Mouse (Mus musculus) right cerebral cortex, postnatal 25 days (tissue): ENCODE measurements around the gene Rpl37a.
A peak's percentile ranks its signal among the peaks of the same experiment; 100 is the strongest.

Experiments
- DNase-seq: peaks from one replicate; pipeline ENCODE4 v3.0.0; 2022

Gene Rpl37a

DNA sequence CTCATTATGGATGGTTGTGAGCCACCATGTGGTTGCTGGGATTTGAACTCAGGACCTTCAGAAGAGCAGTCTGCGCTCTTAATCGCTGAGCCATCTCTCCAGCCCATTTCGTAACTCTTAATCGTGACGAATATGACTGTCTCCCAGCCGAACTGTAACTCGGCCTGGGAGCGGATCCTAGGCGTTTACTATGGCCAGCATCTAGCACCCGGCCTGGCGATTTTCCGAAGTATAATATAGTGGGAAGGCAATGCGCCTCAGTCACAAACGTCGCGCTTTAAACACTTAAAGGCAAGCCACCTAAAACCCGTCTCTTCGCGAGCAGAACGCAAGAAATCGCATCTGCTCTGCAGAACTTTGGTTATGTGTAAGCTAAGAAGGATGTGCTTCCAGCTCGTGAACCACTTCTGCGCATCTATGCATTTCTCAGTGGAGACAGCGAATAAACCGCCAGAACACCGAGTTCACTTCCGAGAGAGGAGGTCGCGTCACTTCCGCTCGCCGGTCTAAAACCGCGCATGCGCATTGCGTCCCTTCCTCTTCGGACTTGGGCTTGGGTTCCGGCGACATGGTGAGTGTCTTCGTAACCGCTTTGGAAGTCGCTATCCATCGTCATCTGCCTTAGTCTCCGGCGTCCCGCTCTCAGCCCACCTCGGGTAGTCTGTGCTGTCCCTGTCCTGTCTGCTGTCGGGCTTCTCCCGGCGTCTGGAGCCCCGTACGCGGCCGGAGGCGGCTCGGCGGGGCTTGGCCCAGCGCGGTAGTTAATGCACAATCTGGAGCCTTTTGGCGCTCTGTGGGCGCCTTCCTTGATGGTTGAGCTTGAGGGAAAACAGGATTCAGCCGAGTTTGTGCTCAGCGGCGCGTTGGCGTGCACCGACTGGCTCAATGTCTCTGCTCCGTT is at the start of gene Rpl37a:
Gene Rpl37a, plus strand, starts transcription at position 538 of the 901 bp plus-strand sequence.
- DNase-seq: peak; percentile 96

DNA sequence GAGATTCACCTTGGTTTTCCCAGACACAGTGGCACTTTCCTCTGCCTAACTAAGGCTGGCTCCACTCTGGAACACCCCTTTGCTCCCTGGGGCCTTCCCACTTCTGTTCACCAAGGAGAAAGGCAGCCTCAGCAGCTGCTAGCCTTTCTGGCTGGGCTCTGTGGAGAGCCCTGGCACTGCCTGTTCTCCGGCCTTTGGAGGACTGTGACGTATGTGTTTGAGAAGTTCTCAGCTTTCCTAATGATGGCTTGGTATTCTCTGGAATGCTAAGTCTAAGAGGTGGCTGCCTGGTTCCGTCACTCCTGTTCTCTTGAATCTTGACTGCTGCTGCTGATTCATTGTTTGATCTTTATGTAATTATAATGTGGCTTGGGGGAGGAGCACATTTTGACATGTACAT is 38.0 kb upstream of the Rpl37a start:
- DNase-seq: no peak

DNA sequence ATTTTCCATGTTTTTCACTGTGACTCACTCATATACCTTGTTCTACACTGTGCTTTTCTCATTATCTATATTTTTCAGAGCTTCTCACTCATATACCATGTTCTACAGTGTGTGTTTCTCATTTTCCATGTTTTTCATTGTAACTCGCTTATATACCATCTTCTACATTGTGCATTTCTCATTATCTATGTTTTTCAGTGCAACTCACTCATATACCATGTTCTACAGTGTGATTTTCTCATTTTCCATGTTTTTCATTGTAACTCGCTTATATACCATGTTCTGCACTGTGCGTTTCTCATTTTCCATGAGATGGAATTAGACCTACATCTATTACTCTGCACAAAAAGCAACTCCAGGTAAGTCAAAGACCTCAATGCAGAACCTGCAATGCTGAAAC is 14.8 kb upstream of the Rpl37a start:
- DNase-seq: no peak

DNA sequence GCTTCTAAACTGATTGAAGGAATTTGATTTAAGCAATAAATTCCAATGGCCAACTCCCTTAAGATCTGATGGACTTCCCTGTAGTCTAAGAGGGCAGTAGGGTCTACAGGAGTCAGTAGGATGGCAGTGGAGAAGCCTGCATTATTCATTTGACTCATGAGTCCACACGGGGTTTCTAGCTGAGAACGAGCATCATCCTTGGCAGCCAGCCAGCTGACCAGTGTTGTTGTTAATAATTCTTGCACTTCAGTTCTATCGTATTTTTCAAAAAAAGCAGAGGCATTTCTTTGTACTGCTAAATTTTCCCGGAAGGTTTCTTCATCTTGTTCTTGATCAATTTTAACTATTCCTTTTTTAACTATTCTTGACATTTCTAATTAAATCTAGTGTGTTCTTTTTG is 12.4 kb upstream of the Rpl37a start:
- DNase-seq: no peak

DNA sequence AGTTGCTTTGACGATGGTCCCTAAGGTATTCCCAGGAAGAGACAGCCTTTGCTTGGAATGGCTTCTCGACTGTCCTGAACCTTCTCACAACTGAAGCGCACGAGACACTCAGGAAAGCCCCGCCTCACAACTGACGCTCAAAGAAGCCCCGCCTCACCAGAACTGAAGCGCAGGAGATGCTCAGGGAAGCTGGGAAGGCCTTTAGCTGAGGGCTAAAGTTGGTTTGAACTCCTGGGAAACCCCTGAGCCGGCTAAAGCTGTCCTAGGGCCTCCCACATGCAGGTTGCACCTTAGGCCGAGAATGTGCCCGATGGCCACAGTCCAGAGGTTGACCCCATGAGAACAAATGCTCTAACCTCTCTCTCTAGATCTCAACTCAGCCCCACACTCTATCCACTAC is 10.6 kb upstream of the Rpl37a start, which contains the start of gene Ankar:
Gene Ankar, minus strand, starts transcription at position 101 of the 400 bp plus-strand sequence.
- DNase-seq: no peak

DNA sequence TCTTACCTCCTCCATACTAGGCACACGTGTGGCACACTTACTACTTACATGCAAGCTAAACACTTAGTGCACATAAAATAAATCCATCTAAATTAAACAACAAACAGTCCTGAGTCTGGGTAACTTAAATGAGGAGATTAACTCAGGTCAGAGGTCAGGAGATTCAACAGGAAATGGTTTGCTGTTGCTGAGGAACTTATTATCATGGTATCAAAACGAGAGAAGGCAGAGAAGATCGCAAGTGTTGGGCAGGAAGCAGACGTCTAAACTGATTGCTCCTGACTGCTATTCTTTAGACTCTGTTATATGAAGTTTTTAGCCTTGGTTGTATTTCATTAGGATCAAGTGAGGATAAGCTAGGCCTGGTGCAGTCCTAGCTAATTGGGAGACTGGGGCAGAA is 3.6 kb upstream of the Rpl37a start:
- DNase-seq: no peak

DNA sequence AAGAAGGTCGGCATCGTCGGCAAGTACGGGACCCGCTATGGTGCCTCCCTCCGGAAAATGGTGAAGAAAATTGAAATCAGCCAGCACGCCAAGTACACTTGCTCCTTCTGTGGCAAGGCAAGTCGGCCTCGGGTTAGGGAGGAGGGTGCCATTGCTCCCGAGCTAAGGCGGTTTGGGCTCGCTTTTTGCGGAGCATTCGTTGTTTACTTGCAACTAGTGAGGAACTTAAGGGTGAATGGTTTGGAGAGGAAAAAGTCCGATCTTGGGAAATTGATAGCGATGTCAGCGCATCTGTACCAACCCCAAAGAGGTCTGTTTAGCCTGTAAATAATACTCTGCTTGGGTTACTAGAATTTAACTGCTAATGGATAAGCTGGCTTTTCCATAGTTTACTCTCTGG is 594 bp downstream of the Rpl37a start:
- no peak for DNase-seq

DNA sequence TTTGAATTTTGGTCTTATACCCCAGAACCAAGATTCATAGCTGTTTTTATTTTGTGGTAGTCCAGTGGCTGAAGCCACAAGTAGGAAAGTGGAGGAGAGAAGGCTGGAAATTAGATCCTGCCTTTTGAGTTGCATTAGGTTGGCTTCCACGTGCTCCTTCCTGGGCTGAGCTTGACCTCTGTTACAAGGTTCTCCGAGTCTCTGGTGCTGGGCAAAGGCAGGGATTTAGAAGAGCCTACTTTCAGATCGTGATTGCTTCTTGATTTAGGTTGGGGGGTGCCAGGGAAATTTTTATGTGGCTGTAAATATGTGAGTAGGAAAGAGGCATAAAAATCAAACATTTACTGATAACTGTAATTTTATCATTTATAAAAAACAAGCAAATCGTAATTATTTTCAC is 3.5 kb downstream of the Rpl37a start:
- no peak for DNase-seq

DNA sequence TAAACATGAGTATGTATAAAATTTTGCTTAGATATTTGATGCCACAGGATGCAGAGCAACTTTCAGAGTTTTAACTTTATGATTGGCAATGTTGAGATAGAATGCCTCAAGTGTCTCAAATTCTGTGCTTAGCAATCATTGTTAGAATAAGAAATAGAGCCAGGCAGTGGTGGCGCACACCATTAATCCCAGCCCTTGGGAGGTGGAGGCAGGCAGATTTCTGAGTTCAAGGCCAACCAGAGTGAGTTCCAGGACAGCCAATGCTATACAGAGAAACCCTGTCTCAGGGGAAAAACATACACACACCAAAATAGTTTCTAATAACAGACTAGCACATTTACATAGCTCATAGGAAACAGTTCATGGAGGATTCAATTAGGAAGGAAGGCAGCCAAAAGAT is 4.0 kb downstream of the Rpl37a start:
- DNase-seq: no peak

DNA sequence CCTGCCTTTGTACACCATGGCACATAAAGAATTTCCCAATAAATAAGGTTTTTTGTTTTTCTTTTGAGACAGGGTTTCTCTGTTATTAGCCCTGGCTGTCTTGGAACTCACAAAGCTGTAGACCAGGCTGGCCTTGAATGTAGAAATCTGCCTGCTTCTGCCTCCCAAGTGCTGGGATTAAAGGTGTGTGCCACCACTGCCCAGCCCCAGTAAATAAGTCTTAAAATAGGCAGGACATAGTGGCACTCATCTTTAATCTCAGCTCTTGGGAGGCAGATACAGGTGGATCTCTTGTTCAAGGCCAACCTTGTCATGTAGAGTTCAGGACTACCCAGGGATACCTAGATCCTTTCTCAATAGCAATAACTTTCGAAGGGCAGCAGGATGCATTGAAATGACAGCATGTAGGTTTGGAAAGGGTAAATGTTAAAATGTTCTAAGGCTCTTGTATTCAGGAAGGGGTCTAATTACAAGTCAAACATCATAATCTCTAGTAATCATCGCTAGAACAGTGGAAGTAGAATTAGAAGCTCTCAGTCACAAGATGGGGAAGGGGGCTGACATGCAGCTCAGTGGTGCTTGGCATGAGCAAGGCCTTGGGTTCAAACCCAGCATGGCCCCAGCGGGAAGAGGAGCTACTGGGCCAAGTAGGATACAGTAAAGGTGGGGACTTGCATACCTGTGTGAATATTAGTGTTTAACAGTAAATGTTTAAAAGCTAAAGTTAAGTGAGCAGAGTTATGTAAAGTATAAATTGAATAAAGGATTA is 4.7 kb downstream of the Rpl37a start:
- DNase-seq: no peak

DNA sequence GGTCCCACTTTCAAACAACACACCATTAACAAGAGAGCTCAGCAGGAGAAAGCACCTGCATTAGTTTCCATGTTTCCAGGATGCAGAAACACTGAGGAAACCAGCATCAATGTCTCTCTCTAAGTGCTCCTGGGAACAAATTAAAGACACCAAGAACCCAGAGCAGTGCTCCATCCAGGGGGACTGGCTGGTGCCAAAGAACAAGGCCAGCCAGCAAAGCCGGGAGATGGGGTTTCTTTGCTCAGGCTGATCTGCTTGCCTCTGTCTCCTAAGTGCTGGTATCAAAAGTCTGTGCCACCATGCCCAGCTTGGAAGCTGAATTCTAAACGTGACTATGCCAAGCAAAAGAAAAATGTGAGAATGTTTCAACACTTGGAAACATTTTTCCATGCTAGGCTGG is 5.3 kb downstream of the Rpl37a start:
- DNase-seq: no peak

DNA sequence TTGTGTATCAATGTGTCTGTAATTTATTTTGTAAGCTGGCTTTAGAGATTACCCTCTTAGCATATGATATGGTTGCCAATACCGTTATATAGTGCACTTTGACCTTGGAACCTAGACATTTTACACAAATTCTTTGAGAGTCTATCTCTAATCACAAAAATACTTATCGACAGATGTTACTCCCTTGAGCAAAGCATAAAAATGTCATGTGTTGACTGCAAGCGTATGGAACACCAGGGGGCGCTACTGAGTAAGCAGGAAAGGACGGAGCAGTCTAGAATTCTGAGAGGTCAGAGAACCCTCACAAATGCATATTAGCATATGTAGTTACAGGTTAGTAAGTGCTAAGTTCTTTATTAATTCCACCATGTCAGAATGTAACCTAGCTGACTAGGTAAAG is 5.8 kb downstream of the Rpl37a start:
- peak; percentile 38 for DNase-seq

DNA sequence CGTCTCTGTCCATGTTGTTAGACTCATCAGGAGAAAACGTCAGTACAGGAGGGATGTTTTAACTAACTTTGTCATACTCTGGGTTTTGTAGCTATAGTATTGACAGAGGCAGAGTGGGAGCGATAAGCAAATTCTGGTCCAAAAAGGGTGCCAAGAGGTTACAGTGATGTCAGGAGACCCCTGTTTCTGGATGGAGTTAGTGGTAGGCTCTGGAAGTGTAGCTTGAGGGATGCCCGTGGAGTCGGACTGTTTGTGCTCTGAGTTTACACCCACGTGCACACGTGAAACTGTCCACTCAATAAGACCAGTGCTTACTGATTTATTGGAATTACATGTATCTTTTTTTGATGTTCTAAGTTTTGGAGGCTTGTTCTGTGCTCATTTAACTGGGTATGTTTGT is 6.5 kb downstream of the Rpl37a start:
- no peak for DNase-seq

DNA sequence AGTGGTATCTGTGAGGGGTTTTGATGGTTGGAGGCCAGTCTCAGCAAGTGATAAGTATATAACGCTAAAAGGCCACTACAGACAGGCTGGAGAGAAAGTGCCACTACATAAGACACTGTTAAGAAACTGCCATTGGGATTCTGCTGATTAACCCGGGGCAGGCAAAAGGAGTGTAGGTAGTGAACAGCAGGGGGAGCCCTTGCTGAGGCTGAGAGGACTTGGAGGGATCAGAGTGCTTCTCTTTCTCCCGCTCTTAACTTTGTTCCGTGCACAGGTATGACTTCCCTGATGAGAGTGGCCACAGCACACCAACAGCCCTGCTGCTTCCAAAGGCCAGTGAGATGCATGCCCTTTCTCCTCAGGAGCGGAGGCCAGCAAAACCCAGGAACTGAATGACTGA is 7.8 kb downstream of the Rpl37a start:
- DNase-seq: peak; percentile 40

DNA sequence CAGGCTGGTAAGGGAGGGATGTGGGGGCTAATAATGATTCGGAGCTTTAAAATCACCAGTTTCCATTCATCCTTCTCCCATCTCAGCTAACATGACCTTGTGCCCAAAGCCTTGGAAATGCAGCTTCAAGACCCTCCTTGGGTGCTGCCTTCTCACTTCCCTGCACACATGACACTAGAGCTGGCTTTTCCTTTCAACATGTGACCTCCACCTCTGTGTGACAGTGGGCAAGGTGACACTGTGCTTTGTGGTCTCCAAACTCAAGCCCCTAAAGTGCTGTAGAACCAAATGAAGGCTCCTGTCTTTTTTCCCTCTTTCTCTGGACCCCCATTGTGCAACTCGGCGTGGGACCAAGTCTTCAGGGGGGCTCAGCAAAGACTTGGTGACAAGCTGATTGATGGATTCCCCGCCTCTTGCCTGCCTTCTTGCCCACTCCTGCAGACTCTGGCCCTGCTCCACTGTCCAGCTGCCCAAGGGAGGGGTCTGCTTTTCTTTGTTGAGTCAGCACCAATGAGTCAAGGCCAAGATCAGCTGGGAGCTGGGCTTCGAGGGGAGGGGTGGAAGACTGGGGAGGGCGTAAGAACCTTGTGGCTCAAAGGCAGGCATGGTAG is 9.1 kb downstream of the Rpl37a start:
- no peak for DNase-seq

DNA sequence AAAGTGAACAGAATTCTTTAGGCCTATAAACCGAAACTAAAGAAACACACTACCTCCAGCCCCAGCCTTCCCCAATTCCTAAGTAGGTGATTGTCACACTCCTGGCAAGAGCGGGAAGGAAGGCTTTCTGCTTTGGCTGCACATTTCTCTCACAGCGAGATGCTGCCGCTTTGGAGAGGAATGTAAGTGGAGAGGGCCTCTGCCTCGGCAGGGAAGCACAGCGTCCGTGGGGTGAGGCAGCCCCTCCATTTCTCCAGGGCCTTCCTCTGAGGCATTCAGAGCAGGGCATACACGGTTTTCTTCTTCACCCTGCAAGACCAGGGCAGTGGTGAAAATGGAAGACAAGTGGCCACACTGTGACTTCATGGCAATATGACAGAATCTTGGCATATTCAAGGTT is 11.6 kb downstream of the Rpl37a start:
- DNase-seq: no peak

DNA sequence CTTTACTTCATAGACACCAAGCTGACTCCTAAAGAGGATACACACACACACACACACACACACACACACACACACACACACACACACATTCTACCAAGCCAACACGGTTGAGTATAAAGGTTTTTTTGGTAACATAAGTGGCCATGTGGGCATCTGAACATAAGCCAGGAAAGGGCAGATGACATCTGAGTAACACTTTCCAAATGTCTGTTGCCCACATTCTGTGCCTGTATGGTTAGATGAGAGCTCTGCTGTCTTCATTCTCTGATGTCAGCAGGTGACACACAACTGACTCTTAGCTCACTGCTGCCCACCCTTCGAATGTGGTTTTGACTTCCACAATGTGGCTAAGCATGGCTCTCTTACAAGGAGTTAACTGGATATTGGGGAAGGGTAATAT is 13.3 kb downstream of the Rpl37a start:
- no peak for DNase-seq

DNA sequence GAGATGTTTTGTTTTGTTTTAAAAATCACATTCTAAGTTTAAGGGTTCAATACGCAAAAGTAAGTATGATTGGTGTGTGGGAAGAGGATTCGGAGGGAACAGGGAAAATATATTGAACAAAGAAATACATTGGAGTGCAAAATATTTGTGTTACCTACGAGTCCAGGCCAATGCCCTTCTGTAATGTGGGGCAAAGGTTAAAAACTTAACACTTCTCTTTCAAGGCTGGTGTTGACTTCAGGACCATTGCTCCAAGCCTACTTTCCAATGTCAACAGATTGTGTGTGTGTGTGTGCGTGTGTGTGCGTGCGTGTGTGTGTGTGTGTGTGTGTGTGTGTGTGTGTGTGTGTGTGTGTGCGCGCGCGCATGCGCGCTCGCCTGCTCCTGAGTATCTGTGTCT is 14.9 kb downstream of the Rpl37a start:
- no peak for DNase-seq

DNA sequence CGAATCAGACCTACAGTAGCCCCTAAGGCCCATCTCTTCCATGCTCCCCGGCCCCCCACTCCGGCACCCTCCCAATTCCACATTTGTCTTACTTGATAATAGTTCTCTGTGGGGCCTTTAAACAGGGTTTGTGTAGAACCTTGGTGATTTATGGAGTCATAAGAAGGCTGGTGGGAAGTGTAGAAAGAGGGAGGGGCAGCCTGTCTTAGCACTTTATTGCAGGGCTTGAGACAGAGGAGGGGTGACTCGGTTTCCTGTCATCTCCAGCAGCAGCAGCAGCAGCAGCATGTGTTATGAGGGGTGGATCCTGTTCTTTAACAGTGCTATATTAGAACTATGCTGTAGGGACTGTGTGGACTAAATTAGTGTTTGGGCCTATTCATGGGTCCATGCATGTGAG is 17.7 kb downstream of the Rpl37a start:
- no peak for DNase-seq

DNA sequence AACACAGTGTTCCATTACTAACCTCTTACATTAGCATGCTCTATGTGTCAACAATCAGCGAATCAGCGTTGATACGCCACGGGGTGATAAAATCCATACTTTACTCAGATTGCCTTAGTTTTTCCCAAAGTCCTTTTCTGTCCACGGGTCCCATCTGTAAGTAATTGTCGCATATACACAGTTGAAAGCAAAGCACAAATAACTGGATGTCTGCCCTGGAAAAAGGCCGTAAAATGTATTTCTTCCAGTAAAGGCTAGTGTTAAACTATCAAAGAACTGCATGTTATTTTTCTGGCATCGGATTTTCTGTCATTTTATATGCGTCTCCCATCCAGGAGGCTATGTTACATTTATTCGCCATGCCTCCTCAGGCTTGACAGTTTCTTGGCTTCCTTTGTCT is 19.0 kb downstream of the Rpl37a start:
- DNase-seq: no peak

DNA sequence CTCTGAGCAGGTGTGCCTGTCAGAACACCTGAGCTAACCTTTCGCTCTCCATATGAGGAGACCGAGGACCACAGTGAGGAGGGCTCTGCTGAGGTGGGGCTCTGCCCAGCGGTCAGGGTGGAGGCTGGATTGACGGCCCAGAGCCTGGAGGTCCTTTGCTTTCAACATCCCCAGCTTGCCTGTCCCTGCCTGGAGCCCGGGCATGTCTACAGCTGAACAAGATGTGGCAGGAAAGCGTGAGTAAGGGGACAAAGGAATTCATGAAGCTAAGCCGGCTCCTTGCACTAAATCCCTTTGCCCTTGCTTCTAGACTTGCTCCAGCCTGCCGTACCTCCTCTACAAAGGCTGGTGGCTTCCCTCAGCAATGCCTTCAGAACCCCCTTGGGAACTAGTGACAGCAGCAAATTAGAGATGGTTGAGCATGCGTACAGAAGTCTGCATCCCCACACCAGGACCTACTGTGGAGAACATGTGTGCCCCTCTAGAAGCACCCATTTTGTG is 22.2 kb downstream of the Rpl37a start:
- DNase-seq: no peak

DNA sequence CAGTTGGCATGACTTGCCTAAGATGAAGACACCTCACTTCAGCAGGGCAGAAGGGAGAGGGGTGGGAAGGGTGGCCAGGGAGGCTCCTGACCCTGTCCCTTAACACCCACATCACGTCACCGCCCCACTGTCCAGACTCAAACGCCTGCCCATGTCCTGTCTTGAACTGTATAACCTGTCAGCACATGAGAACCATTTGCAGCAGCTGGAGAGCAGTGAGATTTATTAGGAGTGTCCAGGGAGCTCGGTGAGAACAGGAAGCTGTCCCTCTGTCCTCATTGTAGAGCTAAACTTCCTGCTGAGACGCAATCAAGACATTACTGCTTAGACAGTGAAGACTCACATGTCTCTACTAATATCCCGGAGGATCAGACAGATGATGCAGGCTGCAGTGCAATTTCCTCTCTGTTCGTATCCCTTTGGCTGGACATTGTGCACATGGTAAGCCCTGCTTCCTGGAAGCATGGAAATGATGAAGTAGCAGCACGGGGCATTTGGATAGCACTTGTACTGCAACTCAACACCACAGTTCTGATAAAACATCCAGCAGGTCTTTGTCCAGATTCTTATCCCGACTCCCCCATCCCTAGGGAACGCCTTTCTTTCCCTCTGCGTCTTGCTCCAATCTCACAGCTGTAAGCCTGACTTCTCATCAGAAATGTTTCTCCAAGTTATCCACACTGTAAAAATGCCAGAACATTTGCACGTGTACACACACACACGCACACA is 25.5 kb downstream of the Rpl37a start:
- DNase-seq: no peak
